Mouse (Mus musculus) common myeloid progenitor, adult 5-6 weeks (primary cell): ENCODE measurements around the gene Chuk. TPM values are rescaled to one million over a fixed set of nuclear protein-coding genes. Genes with fewer than 3 reads are reported as not detected.
A peak's percentile ranks its signal among the peaks of the same experiment; 100 is the strongest.

Experiments used
- ATAC-seq: replicated peaks from 2 replicates; pipeline ENCODE4 v1.8.0; 2016; ENCODE audit warnings: low read depth, mild to moderate bottlenecking, moderate TSS enrichment, inconsistent platforms; ENCODE audit not compliant: poor library complexity, severe bottlenecking
- total RNA-seq: library from RNA; stranded (forward); fragments of 200-1000, 187-1606 nt; gene quantifications from 2 replicates; pipeline ENCODE4 v1.2.3, GENCODE M21; 2017

Gene Chuk
- total RNA-seq, 1 experiment from 2014 or later = 60.6 TPM

- no peak for ATAC-seq
Observed at GRCm38 (mm10) chr19:44108996-44109395, 1.7 kb upstream of the Chuk start.

- ATAC-seq = peak; percentile 26; the same call in 1 of the 2 replicates
Observed at GRCm38 (mm10) chr19:44107661-44108521, 611 bp upstream of the Chuk start.

GRCm38 (mm10) chr19:44104393-44104792 is 2.9 kb downstream of the Chuk start:
- ATAC-seq = no peak

- no peak for ATAC-seq
Observed at GRCm38 (mm10) chr19:44103001-44103400, 4.3 kb downstream of the Chuk start.

- no peak for ATAC-seq
Observed at GRCm38 (mm10) chr19:44100840-44101239, 6.4 kb downstream of the Chuk start.

- ATAC-seq = no peak
Observed at GRCm38 (mm10) chr19:44086278-44086677, 21.0 kb downstream of the Chuk start.

GRCm38 (mm10) chr19:44080920-44081319 is 26.4 kb downstream of the Chuk start:
- no peak for ATAC-seq

GRCm38 (mm10) chr19:44080023-44080422 is 27.3 kb downstream of the Chuk start:
- ATAC-seq = no peak

- no peak for ATAC-seq
Observed at GRCm38 (mm10) chr19:44077024-44077423, 30.3 kb downstream of the Chuk start.

GRCm38 (mm10) chr19:44076457-44076856 is 30.8 kb downstream of the Chuk start:
- no peak for ATAC-seq

- no peak for ATAC-seq
Observed at GRCm38 (mm10) chr19:44074986-44075385, 32.3 kb downstream of the Chuk start.

- no peak for ATAC-seq
Observed at GRCm38 (mm10) chr19:44071166-44071565, 36.1 kb downstream of the Chuk start.

GRCm38 (mm10) chr19:44069914-44070232 is 37.4 kb downstream of the Chuk start:
- ATAC-seq = no peak

- peak; percentile 85 for ATAC-seq
Observed at GRCm38 (mm10) chr19:44069121-44069913, 38.0 kb downstream of the Chuk start, which contains the start of gene Erlin1. Erlin1 (minus strand) TSS chr19:44069785.

GRCm38 (mm10) chr19:44068232-44068631 is 39.0 kb downstream of the Chuk start:
- no peak for ATAC-seq

GRCm38 (mm10) chr19:44067323-44068049 is 39.8 kb downstream of the Chuk start:
- no peak for ATAC-seq

- ATAC-seq = no peak
Observed at GRCm38 (mm10) chr19:44064734-44065133, 42.5 kb downstream of the Chuk start.

- ATAC-seq = no peak
Observed at GRCm38 (mm10) chr19:44063773-44064172, 43.5 kb downstream of the Chuk start.

- no peak for ATAC-seq
Observed at GRCm38 (mm10) chr19:44060226-44060625, 47.1 kb downstream of the Chuk start.

GRCm38 (mm10) chr19:44055173-44055826 is 52.0 kb downstream of the Chuk start:
- ATAC-seq = no peak
